Mouse (Mus musculus) midbrain, embryonic 16.5 days (tissue): ENCODE results near the gene Zcrb1. TPM values are rescaled to one million over a fixed set of nuclear protein-coding genes. Genes with fewer than 3 reads are reported as not detected.

Experiments used
- ATAC-seq: fragments of 200-750 bp; cut with Nextera tagmentation; 2 replicates; pipeline ENCODE4 v1.8.0; 2017; ENCODE audit warnings: moderate TSS enrichment
- H3K27ac ChIP-seq: fragments of 300-500 bp; sonication (generic); 2 replicates; pipeline ENCODE4 v1.5.1; 2014; ENCODE audit warnings: mild to moderate bottlenecking, low read length, mixed read lengths
- H3K27me3 ChIP-seq: fragments of 300-500 bp; sonication (generic); 2 replicates; pipeline ENCODE4 v1.6.1; 2014; ENCODE audit warnings: low read depth, low read length, mixed read lengths; ENCODE audit not compliant: control insufficient read depth, insufficient read depth
- H3K36me3 ChIP-seq: fragments of 300-500 bp; sonication (generic); 2 replicates; pipeline ENCODE4 v1.6.1; 2014; ENCODE audit warnings: mild to moderate bottlenecking, low read length, moderate library complexity, mixed read lengths; ENCODE audit not compliant: control insufficient read depth, insufficient read depth
- H3K4me1 ChIP-seq: fragments of 300-500 bp; sonication (generic); 2 replicates; pipeline ENCODE4 v1.6.1; 2014; ENCODE audit warnings: mild to moderate bottlenecking, low read length, mixed read lengths; ENCODE audit not compliant: control insufficient read depth, insufficient read depth
- H3K4me2 ChIP-seq: fragments of 300-500 bp; sonication (generic); 2 replicates; pipeline ENCODE4 v1.6.1; 2014; ENCODE audit warnings: mild to moderate bottlenecking, low read length, mixed read lengths
- H3K4me3 ChIP-seq: fragments of 300-500 bp; sonication (generic); 2 replicates; pipeline ENCODE4 v1.5.1; 2014; ENCODE audit warnings: low read depth, mild to moderate bottlenecking, low read length, moderate library complexity, mixed read lengths
- H3K9ac ChIP-seq: fragments of 300-500 bp; sonication (generic); 2 replicates; pipeline ENCODE4 v1.6.1; 2014; ENCODE audit warnings: low read depth, low read length, mixed read lengths
- H3K9me3 ChIP-seq: fragments of 300-500 bp; sonication (generic); replicated peaks from 2 replicates; pipeline ENCODE4 v1.6.1; 2014; ENCODE audit warnings: mild to moderate bottlenecking, low read length, mixed read lengths; ENCODE audit not compliant: control insufficient read depth, poor library complexity, severe bottlenecking
- WGBS: fragments of 180-500 bp; shearing (Covaris S2); extraction: QIAGEN DNeasy Blood & Tissue Kit; methylation state at CpG from one replicate; pipeline ENCODE4 v1.1.7; 2014; 5-methylcytosine and 5-hydroxymethylcytosine counted together
- polyA plus RNA-seq: library from polyadenylated mRNA; unstranded; fragments of >200 nt; fragmentation: Nextera tagmentation; extraction: Ambion mirVana; gene quantifications from 2 replicates; pipeline ENCODE4 v1.2.1, GENCODE M21; 2015

The Zcrb1 gene
- polyA plus RNA-seq, 1 experiment from 2014 or later = 151 TPM

DNA sequence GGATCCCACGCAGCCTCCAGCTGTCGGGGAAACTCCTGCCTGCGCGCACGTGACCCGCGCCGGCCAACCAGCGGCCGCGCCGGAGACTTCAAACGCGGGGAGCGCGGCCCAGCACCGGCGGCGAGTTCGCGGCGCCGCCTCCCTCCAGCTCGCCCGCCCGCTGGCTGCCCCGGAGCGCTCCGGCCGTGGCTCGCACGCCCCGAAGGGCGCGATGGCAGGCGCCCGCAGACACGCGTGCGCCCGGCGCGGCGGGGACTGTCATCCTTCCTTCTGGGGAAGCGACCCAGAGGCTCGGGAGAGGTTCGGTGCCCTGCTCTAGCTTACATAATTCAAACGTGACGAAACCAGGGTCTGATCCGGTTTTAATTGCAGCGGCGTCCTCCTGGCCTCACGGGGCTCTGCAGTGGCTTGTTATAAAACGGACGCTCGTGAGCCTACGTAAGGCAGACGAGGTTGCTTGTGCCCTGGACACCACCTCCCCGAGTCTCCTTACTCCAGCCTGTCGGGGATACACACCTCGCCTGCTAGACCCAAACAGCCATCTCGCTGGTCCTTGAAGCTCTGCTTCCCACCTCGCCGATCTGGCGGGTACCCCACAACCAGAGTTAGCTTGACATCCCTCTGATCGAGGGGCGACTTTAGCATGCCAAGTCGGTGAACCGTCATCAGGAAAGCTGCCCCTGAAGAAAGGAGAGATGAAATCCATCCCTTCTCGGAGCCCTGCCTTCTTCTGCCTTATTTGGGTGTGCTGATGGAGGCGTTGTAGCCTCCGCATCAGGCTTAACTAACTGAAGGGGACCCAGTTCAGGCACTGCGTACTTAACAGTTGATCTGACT lies 61.0 kb downstream of the Zcrb1 start, which contains the start of gene Yaf2:
Gene Yaf2, minus strand, starts transcription at position 11 of the 837 bp plus-strand sequence.
- Histone ChIP-seq H3K4me3 (peak within 1 kb of the TSS; percentile 97), H3K27me3 (no peaks in the 10 kb centered on the region), H3K27ac (peak within 1 kb of the TSS; percentile 95), H3K4me2 (peak within 1 kb of the TSS; percentile 82), H3K36me3 (no peaks in the 10 kb centered on the region), H3K4me1 (peaks cover 19% of the 10 kb centered on the region), H3K9ac (peak within 1 kb of the TSS; percentile 93), H3K9me3 (no peaks in the 10 kb centered on the region)
- WGBS = 0% methylated on average over 42 of the region's 73 CpGs
- peak; percentile 93 for ATAC-seq

DNA sequence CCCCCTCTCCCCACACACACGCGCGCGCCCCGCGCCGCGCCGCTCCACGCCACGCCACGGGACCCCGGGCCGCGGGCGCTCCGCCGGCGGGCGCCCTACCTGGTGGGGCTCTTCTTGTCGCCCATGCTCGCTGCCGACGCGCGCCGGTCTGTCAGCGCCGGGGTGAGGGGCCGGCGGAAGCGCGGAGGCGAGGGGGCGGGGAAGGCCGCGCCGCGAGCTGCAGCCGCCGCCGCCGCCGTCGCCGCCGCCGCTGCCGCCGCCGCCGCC lies 61.5 kb downstream of the Zcrb1 start:
- peak overlapping the region; percentile 97 for H3K4me3 ChIP-seq
- H3K36me3 ChIP-seq = no peaks in the 10 kb centered on the region
- no peaks in the 10 kb centered on the region for H3K27me3 ChIP-seq
- peak overlapping the region; percentile 93 for H3K9ac ChIP-seq
- H3K4me1 ChIP-seq = peaks cover 19% of the 10 kb centered on the region
- WGBS = 0% methylated on average over 3 of the region's 52 CpGs
- no peak for ATAC-seq
- H3K27ac ChIP-seq = peak overlapping the region; percentile 95
- H3K9me3 ChIP-seq = no peaks in the 10 kb centered on the region
- H3K4me2 ChIP-seq = peak overlapping the region; percentile 64; the same call in 1 of the 2 replicates

Other genes starting within 250 kb of the Zcrb1 start
- 5.2 and 6.0 TPM in 2 replicates for gene Gxylt1, start 123.2 kb downstream of the Zcrb1 start, polyA plus RNA-seq
- gene Yaf2, start 61.4 kb downstream of the Zcrb1 start, polyA plus RNA-seq = 123 and 128 TPM in 2 replicates
- gene Pphln1, start within 50 bp of the Zcrb1 start, polyA plus RNA-seq = 37.2 and 40.6 TPM in 2 replicates
- gene Prickle1, start 197.6 kb upstream of the Zcrb1 start, polyA plus RNA-seq = 13.5 and 14.0 TPM in 2 replicates